Mouse (Mus musculus): ENCODE results near the gene C130050O18Rik. TPM values are rescaled to one million over a fixed set of nuclear protein-coding genes. Genes with fewer than 3 reads are reported as not detected.
A peak's percentile ranks its signal among the peaks of the same experiment; 100 is the strongest.

The C130050O18Rik gene
- polyA plus RNA-seq, 1 experiment from 2014 or later: 0.56 TPM

MicroRNAs within 50 kb of the gene (microRNA counts, 519-probe panel; counts per million panel counts)
- microRNA mmu-miR-339-3p (684 counts per million, percentile 72 among the panel's probes with 10 or more counts), microRNA mmu-miR-339-5p (684 counts per million, percentile 72 among the panel's probes with 10 or more counts)

Small RNAs within 50 kb of the gene (microRNA-seq; reads per million reads assigned to microRNA genes)
- 535 reads per million, percentile 67 among the genes with 10 or more reads in this experiment for gene Mir339

Other genes with a start within 250 kb of the C130050O18Rik start
- gene Sun1, start 204.6 kb upstream of the C130050O18Rik start, polyA plus RNA-seq (2016; fragmentation: Nextera tagmentation; extraction: Ambion mirVana): 47.9 and 52.7 TPM in 2 replicates
- 196 and 215 TPM in 2 replicates for gene Get4, start 153.0 kb upstream of the C130050O18Rik start, polyA plus RNA-seq (2016; fragmentation: Nextera tagmentation; extraction: Ambion mirVana)
- gene Adap1, start 79.7 kb upstream of the C130050O18Rik start, polyA plus RNA-seq (2016; fragmentation: Nextera tagmentation; extraction: Ambion mirVana): 0.26 and 0.46 TPM in 2 replicates
- gene Cox19, start 53.9 kb upstream of the C130050O18Rik start, polyA plus RNA-seq (2016; fragmentation: Nextera tagmentation; extraction: Ambion mirVana): 110 and 118 TPM in 2 replicates
- gene Cyp2w1, start 52.7 kb upstream of the C130050O18Rik start, polyA plus RNA-seq (2016; fragmentation: Nextera tagmentation; extraction: Ambion mirVana): not detected in 2 replicates
- gene Gpr146, start 27.6 kb upstream of the C130050O18Rik start, polyA plus RNA-seq (2016; fragmentation: Nextera tagmentation; extraction: Ambion mirVana): 2.2 and 2.3 TPM in 2 replicates
- 0.19 and 0.39 TPM in 2 replicates for gene Gper1, start 17.9 kb downstream of the C130050O18Rik start, polyA plus RNA-seq (2016; fragmentation: Nextera tagmentation; extraction: Ambion mirVana)
- 51.6 and 60.2 TPM in 2 replicates for gene 3110082I17Rik, start 55.2 kb downstream of the C130050O18Rik start, polyA plus RNA-seq (2016; fragmentation: Nextera tagmentation; extraction: Ambion mirVana)
- 12.5 and 12.8 TPM in 2 replicates for gene Zfand2a, start 79.3 kb downstream of the C130050O18Rik start, polyA plus RNA-seq (2016; fragmentation: Nextera tagmentation; extraction: Ambion mirVana)
- 0.50 and 1.1 TPM in 2 replicates for gene Uncx, start 138.2 kb downstream of the C130050O18Rik start, polyA plus RNA-seq (2016; fragmentation: Nextera tagmentation; extraction: Ambion mirVana)

Data from limb, embryonic 10.5 days (tissue).